Mouse (Mus musculus): ENCODE data around the gene Tmem177.

Gene Tmem177

GRCm38 (mm10) chr1:119891149-119891548 is 21.9 kb downstream of the Tmem177 start:
- peak; percentile 71 for ATAC-seq (ENCODE audit: low TSS enrichment)

GRCm38 (mm10) chr1:119889347-119889746 is 23.7 kb downstream of the Tmem177 start:
- no peak for ATAC-seq (ENCODE audit: low TSS enrichment)

DNA sequence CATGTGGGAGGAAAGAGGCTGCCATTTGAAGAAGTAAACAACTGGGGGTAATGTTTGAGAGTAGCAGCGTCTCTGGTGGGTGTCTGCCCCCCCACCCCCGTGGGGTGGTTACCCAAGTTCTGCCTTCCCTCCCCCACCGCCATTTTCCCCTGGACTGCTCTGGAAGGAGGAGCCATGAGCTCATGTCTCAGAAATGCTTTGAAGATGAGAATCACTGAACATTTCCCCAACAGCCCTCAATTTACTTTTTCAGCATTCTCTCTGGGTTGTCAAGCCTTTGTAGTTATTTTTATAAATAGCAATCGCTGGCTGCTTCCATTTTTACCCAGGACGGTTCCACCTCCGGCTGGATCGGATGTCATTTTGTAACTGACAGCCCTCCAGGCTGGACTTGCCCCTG is 26.7 kb downstream of the Tmem177 start:
- ATAC-seq (ENCODE audit: low TSS enrichment): 0 out of 2 replicates have a peak, but pooled peaks have one; percentile 10

- peak; percentile 79 for ATAC-seq (ENCODE audit: low TSS enrichment)
These were observed 28.7 kb downstream of the Tmem177 start for GRCm38 (mm10) chr1:119884272-119884671.

DNA sequence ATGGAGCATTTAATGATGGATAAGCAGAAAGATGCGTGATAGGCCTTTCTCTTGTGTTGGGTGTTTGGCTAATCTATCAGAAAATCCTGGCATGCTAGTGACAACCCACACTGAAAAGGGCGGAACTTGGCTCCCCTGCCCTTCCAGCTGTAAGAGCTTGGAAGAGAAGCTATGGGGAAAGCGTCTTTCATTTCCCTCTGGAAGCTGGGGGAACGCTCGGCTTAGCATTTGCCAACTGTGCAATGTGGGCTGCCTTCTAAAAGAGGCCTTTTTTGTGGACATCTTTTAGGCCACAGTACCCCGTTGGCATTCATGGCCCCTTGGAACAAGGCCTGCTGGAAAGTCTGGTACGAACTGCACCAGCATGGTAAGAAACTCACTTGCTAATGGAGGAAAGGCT is 34.1 kb downstream of the Tmem177 start:
- ATAC-seq (ENCODE audit: low TSS enrichment): peak; percentile 86

- no peak for ATAC-seq (ENCODE audit: low TSS enrichment)
These were observed 35.5 kb downstream of the Tmem177 start for GRCm38 (mm10) chr1:119877469-119877868.

GRCm38 (mm10) chr1:119868395-119869161 is 44.4 kb downstream of the Tmem177 start:
- no peak for ATAC-seq (ENCODE audit: low TSS enrichment)

- ATAC-seq (ENCODE audit: low TSS enrichment): no peak
These were observed 45.7 kb downstream of the Tmem177 start for GRCm38 (mm10) chr1:119867300-119867699.

GRCm38 (mm10) chr1:119865311-119865710 is 47.7 kb downstream of the Tmem177 start:
- ATAC-seq (ENCODE audit: low TSS enrichment): no peak

- ATAC-seq (ENCODE audit: low TSS enrichment): peak; percentile 93
These were observed 49.3 kb downstream of the Tmem177 start for GRCm38 (mm10) chr1:119863507-119864296.

DNA sequence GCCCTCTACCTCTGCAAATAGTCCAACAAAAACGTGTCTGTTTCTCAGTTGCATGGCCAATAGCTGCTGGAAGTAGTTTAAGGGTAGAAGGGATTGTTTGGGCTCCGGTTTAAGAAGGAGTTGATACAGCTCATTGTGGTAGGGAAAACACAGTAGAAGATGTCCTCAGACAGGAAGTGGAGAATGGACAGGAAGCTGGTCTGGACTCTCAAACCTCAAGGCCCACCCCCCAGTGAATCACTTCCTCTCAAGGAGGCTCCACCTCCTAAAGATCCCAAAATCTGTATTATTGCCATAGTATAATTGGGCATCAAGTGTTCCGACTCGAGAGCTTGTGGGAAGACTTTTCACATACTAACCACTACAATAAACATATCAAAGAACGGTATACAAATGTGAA is 53.4 kb downstream of the Tmem177 start:
- no peak for ATAC-seq (ENCODE audit: low TSS enrichment)
